Mouse (Mus musculus): ENCODE data around the gene Gm30191. TPM values are rescaled to one million over a fixed set of nuclear protein-coding genes. Genes with fewer than 3 reads are reported as not detected.

Gene Gm30191
- polyA plus RNA-seq, 1 experiment = 1.8 TPM

DNA sequence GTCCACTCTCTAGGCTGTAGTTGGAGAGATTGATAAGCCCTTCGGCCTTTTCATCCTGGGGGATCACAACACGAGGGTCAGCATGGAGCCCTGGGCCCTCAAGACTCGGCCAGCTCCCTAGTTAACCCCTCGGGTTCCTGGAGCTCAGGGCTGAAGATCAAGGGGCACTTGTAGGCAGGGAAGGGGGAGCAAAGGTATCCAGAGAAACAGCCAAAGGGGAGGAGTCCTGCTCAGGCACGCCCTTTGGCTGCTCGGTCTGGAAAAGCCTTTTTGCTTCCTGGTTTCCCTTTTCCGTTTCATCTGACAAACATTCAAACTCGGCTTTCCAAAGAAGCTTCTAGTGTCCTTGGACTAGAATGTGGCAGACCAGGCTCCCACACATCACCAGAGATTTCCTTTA, 16.3 kb upstream of the Gm30191 start:
- Histone ChIP-seq H3K4me3 (replicated peaks; ENCODE audit: insufficient read depth, low read depth, low read length) (no peak overlapping the region), H3K27me3 (ENCODE audit: control insufficient read depth, insufficient read depth, low read length) (no peaks in the 10 kb centered on the region), H3K27ac (ENCODE audit: insufficient read depth, low read length) (no peak overlapping the region), H3K4me1 (ENCODE audit: control insufficient read depth, insufficient read depth, low read length) (peaks cover 5% of the 10 kb centered on the region; the same call in 1 of the 2 replicates)
- WGBS = 41% methylated on average over 8 of the region's 8 CpGs
- TF ChIP-seq CTCF (IDR thresholded peaks at IDR 0.05; ENCODE audit: borderline replicate concordance, insufficient read depth, low read depth, low read length) = no peak
- no peak for TF ChIP-seq POLR2A (IDR thresholded peaks at IDR 0.05; ENCODE audit: borderline replicate concordance, insufficient read depth, low read length)
- DNase-seq = no peak

- WGBS = 36% methylated on average over 5 of the region's 5 CpGs
- no peak for TF ChIP-seq POLR2A (IDR thresholded peaks at IDR 0.05; ENCODE audit: borderline replicate concordance, insufficient read depth, low read length)
- TF ChIP-seq CTCF (IDR thresholded peaks at IDR 0.05; ENCODE audit: borderline replicate concordance, insufficient read depth, low read depth, low read length) = no peak
- Histone ChIP-seq H3K4me1 (ENCODE audit: control insufficient read depth, insufficient read depth, low read length) (peaks cover 13% of the 10 kb centered on the region; the same call in 1 of the 2 replicates), H3K27ac (ENCODE audit: insufficient read depth, low read length) (no peak overlapping the region), H3K27me3 (ENCODE audit: control insufficient read depth, insufficient read depth, low read length) (no peaks in the 10 kb centered on the region), H3K4me3 (replicated peaks; ENCODE audit: insufficient read depth, low read depth, low read length) (no peak overlapping the region)
- peak in 1 of 2 experiments; percentile 22 for DNase-seq
Observed at GRCm38 (mm10) chr4:134234876-134235275, 11.9 kb upstream of the Gm30191 start.

- TF ChIP-seq CTCF (IDR thresholded peaks at IDR 0.05; ENCODE audit: borderline replicate concordance, insufficient read depth, low read depth, low read length) (no peak), POLR2A (IDR thresholded peaks at IDR 0.05; ENCODE audit: borderline replicate concordance, insufficient read depth, low read length) (no peak)
- Histone ChIP-seq H3K27me3 (ENCODE audit: control insufficient read depth, insufficient read depth, low read length) (no peaks in the 10 kb centered on the region), H3K4me1 (ENCODE audit: control insufficient read depth, insufficient read depth, low read length) (peaks cover 13% of the 10 kb centered on the region; the same call in 1 of the 2 replicates), H3K4me3 (replicated peaks; ENCODE audit: insufficient read depth, low read depth, low read length) (peak overlapping the region; percentile 14), H3K27ac (ENCODE audit: insufficient read depth, low read length) (no peak overlapping the region)
- 59% methylated on average over 19 of the region's 19 CpGs for whole genome bisulfite sequencing
- DNase-seq = no peak
Observed at GRCm38 (mm10) chr4:134237582-134238278, 9.0 kb upstream of the Gm30191 start.

DNA sequence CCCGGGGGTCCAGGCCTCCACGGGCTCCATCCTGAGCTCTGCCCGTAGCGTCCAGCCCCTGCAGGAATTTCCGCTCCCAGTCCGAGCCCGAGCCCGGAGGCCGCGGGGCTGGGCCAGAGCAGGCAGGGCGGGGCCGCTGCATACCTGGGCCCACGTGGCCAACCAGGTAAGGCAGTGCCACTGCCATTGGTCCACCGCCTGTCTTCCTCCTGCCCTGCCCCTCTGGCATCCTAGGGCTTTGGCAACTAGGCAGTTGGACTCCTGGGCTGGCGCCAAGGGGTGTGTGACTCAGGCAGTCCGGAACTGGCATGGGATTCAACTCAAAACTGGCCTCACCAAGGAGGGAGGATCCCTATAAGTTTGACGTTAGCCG, 8.5 kb upstream of the Gm30191 start, which contains the start of gene Cnksr1:
TSS of gene Cnksr1 (minus strand) at position 121 of the 373 bp plus-strand sequence.
- no peak within 1 kb of the TSS for H3K27ac ChIP-seq (ENCODE audit: insufficient read depth, low read length)
- peaks cover 13% of the 10 kb centered on the region; the same call in 1 of the 2 replicates for H3K4me1 ChIP-seq (ENCODE audit: control insufficient read depth, insufficient read depth, low read length)
- TF ChIP-seq POLR2A (IDR thresholded peaks at IDR 0.05; ENCODE audit: borderline replicate concordance, insufficient read depth, low read length) (no peak), CTCF (IDR thresholded peaks at IDR 0.05; ENCODE audit: borderline replicate concordance, insufficient read depth, low read depth, low read length) (no peak)
- under 1% methylated on average over 18 of the region's 18 CpGs for WGBS
- DNase-seq = peak; percentile 81 to 84
- peak within 1 kb of the TSS; percentile 15 for H3K4me3 ChIP-seq (replicated peaks; ENCODE audit: insufficient read depth, low read depth, low read length)
- H3K27me3 ChIP-seq (ENCODE audit: control insufficient read depth, insufficient read depth, low read length) = no peaks in the 10 kb centered on the region

DNA sequence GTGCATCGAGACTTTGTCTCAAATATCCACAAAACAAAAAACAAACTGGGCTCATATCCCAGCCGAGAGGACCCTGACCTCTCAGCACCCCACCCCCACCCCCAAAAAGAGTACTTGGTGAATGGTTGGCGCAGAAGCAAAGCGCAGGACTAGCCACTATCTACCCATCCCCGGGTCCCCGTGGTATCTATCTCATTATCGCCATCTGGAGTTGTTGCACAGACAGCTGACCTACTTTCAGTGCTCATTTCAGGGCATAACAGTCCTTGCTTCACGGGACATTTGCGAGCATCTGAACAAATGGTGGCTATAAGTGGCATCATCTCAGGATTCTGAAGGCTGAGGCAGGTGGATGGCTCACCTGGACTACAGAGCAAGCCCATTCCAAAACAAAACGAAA, 8.0 kb upstream of the Gm30191 start:
- Histone ChIP-seq H3K27me3 (ENCODE audit: control insufficient read depth, insufficient read depth, low read length) (no peaks in the 10 kb centered on the region), H3K27ac (ENCODE audit: insufficient read depth, low read length) (no peak overlapping the region), H3K4me3 (replicated peaks; ENCODE audit: insufficient read depth, low read depth, low read length) (no peak overlapping the region), H3K4me1 (ENCODE audit: control insufficient read depth, insufficient read depth, low read length) (peaks cover 9% of the 10 kb centered on the region; the same call in 1 of the 2 replicates)
- DNase-seq = peak; percentile 43 to 55
- TF ChIP-seq POLR2A (IDR thresholded peaks at IDR 0.05; ENCODE audit: borderline replicate concordance, insufficient read depth, low read length) (no peak), CTCF (IDR thresholded peaks at IDR 0.05; ENCODE audit: borderline replicate concordance, insufficient read depth, low read depth, low read length) (no peak)
- WGBS = 2% methylated on average over 10 of the region's 10 CpGs

DNA sequence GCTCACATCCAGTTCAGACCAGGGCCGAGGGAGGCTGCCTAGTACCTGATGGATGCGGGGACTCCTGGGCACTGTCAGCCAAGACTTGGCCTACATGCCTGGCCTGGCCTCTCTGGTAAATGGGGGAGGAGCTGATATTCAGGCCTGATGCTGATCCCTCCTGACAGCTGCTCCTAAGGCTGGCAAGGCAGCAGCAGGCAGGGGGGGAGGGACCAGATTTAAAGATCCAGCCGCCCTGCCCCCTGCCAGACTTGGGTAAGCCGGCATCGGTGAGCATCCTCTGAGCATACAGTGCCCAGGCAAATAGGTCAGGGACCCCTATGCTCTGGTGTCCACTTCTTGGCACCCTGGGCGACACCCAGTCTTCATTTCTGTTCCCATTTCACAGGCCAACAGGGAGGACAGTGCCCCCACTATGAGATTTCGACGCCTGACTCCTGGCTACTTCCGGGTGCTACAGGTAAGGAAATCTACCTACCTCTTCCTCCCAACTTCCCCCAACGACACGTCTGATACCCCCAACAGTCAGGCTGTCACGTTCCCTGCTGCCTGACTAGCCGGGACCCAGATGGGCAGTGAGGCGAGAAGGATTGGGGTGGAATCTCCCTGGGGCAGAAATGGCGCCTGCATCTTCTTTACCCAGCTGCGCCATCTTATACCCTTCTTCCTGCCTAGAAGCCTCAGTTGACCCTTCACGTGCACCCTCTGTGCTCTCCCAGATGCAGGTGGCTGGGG, 3.1 kb upstream of the Gm30191 start, which contains the start of gene E130218I03Rik:
TSS of gene E130218I03Rik (plus strand) at position 147 of the 735 bp plus-strand sequence.
- H3K27me3 ChIP-seq (ENCODE audit: control insufficient read depth, insufficient read depth, low read length) = no peaks in the 10 kb centered on the region
- no peak for DNase-seq
- no peak within 1 kb of the TSS for H3K27ac ChIP-seq (ENCODE audit: insufficient read depth, low read length)
- no peak for TF ChIP-seq CTCF (IDR thresholded peaks at IDR 0.05; ENCODE audit: borderline replicate concordance, insufficient read depth, low read depth, low read length)
- TF ChIP-seq POLR2A (IDR thresholded peaks at IDR 0.05; ENCODE audit: borderline replicate concordance, insufficient read depth, low read length) = no peak
- H3K4me3 ChIP-seq (replicated peaks; ENCODE audit: insufficient read depth, low read depth, low read length) = no peak within 1 kb of the TSS
- peaks cover 3% of the 10 kb centered on the region; the same call in 1 of the 2 replicates for H3K4me1 ChIP-seq (ENCODE audit: control insufficient read depth, insufficient read depth, low read length)
- 53% methylated on average over 17 of the region's 17 CpGs for WGBS

GRCm38 (mm10) chr4:134245148-134245843, 1.4 kb upstream of the Gm30191 start, which contains the start of gene Zfp593:
Zfp593 (minus strand) TSS chr4:134245592.
- DNase-seq = peak; percentile 93 to 96
- H3K4me1 ChIP-seq (ENCODE audit: control insufficient read depth, insufficient read depth, low read length) = no peaks in the 10 kb centered on the region
- TF ChIP-seq POLR2A (IDR thresholded peaks at IDR 0.05; ENCODE audit: borderline replicate concordance, insufficient read depth, low read length) (peak; percentile 48; the same call in 1 of the 2 replicates), CTCF (IDR thresholded peaks at IDR 0.05; ENCODE audit: borderline replicate concordance, insufficient read depth, low read depth, low read length) (peak; percentile 76)
- H3K27ac ChIP-seq (ENCODE audit: insufficient read depth, low read length) = no peak within 1 kb of the TSS
- WGBS = under 1% methylated on average over 60 of the region's 60 CpGs
- no peaks in the 10 kb centered on the region; the same call in 1 of the 2 replicates for H3K27me3 ChIP-seq (ENCODE audit: control insufficient read depth, insufficient read depth, low read length)
- peak within 1 kb of the TSS; percentile 86 for H3K4me3 ChIP-seq (replicated peaks; ENCODE audit: insufficient read depth, low read depth, low read length)
